Mouse (Mus musculus): Measurements from ENCODE around the gene Ubxn1.

Gene Ubxn1

DNA sequence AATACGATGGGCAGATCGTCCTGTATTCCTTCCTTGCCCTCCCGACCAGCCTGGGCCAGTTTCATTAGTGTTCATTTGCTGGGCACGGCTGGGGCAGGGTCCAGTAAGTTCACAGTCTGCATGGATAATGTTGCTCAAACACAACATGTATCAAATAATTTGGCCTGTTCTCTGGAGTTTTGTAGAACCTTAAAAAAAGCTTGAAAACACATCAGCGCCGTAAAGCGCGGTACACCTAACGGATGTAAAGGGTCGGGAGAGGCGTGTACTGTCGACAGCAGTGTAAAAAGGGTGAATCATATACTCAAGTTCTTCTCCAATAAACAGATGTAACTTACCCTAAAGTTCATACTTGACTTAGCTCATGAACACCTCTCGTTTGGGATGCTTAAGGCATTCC is 27.3 kb downstream of the Ubxn1 start:
- no peak for DNase-seq (ENCODE audit: low read depth, low spot score)

- no peak for DNase-seq (ENCODE audit: low read depth, low spot score)
Measured at GRCm38 (mm10) chr19:8899079-8899478, 27.8 kb downstream of the Ubxn1 start.

- no peak for DNase-seq (ENCODE audit: low read depth, low spot score)
Measured at GRCm38 (mm10) chr19:8903412-8903811, 32.1 kb downstream of the Ubxn1 start.

DNA sequence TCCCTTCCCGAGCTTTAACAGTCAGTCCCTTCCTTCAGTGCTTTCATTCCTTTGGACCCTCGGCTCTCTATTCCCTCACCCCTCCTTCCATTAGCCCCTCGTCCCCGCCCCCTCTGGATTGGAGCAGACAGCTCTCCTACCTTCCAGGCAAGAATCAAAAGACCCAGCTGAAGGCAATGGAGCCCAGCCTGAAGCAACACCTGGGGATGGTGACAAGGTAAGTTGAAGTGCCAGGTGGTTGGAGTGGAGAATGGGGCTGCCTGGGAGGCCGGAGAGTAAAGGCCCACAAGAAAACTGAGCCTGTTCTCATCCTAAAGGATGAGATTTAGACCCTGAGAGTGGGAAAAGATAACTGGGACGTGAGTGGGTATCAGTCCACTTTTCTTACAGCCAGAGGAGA is 37.2 kb downstream of the Ubxn1 start:
- no peak for DNase-seq (ENCODE audit: low read depth, low spot score)

- no peak for DNase-seq (ENCODE audit: low read depth, low spot score)
Measured at GRCm38 (mm10) chr19:8911810-8912209, 40.5 kb downstream of the Ubxn1 start.

DNA sequence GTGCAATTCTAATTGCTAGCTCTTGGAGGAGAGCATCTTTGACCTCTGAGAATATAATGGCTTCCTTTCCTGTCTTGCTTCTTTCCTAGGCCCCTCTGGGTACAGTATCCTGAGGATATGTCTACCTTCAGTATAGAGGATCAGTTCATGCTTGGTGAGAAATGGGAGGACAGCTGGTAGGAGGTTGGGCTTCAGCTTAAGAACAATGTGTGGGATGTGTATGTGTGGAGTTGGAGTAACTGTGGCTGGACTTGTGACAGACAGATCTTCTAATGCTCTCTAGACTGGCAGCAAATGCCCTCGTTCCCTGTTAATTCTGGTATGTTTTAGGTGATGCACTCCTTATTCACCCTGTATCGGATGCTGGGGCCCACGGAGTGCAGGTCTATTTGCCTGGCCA is 42.9 kb downstream of the Ubxn1 start:
- no peak for DNase-seq (ENCODE audit: low read depth, low spot score)

GRCm38 (mm10) chr19:8919000-8919399 is 47.7 kb downstream of the Ubxn1 start:
- DNase-seq (ENCODE audit: low read depth, low spot score): no peak

- no peak for DNase-seq (ENCODE audit: low read depth, low spot score)
Measured at GRCm38 (mm10) chr19:8919684-8920072, 48.4 kb downstream of the Ubxn1 start.

DNA sequence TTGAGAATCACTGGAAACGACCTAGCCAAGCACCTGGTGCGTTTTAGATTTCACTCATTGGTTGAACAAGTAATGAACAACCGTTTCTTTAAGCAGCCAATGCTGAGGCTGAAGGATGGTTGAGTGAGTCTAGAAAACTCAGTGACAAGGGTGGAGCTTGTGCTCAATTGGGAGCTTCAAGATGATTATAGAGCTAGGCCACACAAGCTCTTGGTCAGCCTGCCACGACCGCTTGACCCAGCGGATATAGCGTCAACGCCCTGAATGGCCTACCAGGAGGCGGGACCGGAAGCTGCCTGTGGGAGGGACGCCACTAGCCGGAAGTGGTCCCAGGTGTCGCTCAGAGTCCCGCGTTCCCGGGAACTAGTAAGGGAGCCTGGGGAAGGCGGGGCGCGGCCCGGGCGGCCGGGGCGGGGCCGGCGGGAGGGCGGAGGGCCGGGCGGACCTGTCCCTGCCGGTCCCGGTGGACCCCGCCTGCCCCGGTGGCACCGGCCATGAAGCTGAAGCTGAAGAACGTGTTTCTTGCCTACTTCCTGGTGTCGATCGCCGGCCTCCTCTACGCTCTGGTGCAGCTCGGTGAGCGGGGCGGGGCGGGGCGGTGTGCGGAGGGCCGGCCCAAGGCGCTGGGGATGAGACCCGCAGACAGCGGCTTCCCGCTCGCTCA is 48.9 kb downstream of the Ubxn1 start, which contains the start of gene B3gat3:
TSS of gene B3gat3 (plus strand) at position 302 of the 664 bp plus-strand sequence.
- peak; percentile 94 for DNase-seq (ENCODE audit: low read depth, low spot score)

GRCm38 (mm10) chr19:8920836-8921291 is 49.6 kb downstream of the Ubxn1 start:
- peak; percentile 68 for DNase-seq (ENCODE audit: low read depth, low spot score)

DNA sequence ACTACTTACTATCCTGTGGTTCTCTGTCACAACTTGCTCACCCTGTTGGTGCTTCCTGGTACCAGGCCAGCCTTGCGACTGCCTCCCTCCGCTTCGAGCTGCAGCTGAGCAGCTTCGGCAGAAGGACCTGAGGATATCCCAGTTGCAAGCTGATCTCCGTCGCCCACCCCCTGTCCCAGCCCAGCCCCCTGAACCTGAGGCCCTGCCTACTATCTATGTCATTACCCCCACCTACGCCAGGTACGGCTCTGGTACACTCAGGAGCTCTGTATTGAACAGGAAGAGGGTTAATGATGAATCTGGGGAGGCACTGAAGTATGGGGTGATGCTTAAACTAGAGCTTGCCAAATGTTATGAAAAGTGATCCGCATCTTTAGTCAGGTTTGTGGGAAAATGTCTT is 50.4 kb downstream of the Ubxn1 start:
- no peak for DNase-seq (ENCODE audit: low read depth, low spot score)

Data from mesoderm, embryonic 11.5 days (tissue).